Mouse (Mus musculus) kidney, adult 8-10 months (tissue): ENCODE data around the gene Mrpl4.

Source experiments
- DNase-seq, 2 experiments: peaks; one replicate each; pipeline ENCODE4 v3.0.0; 2022

Gene Mrpl4

DNA sequence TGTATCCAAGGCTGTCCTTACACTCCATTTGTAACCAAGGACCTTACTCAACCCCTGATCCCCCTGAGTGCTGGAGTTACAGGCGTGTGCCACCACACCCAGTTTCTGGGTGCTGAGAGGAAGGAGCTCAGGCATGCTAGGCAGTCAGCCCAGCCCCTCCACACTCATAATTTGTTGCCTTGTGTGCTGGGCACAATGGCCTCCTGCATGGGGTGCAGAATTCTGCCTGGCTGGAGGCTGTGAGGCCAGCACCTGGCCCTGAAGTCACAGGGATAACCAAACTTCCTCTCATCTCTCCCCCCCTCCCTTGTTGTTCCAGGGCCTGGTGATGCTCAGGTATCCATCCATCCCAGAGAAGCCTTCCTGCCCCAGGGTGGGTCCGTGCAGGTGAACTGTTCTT is 16.1 kb downstream of the Mrpl4 start:
- no peak for DNase-seq

- DNase-seq, result no peak
Observed at GRCm38 (mm10) chr9:21021363-21021762, 18.8 kb downstream of the Mrpl4 start.

GRCm38 (mm10) chr9:21022288-21022687 is 19.8 kb downstream of the Mrpl4 start:
- DNase-seq, result no peak

DNA sequence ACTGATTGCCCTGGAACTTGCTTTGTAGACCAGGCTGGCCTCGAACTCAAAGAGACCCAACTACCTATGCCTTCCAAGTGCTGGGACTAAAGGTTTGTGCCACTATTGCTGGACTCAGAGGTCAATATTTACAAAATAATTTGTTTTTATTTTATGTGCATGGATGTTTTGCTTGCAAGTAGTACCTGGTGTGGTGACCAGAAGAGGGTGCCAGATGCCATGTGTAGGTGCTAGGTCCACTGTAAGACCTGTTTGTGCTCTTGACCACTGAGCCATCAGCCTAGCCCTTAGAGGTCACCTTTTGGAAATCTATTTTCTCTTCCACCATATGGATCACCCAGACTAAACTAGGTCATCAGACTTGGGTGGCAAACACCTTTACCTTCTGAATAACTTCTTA is 20.2 kb downstream of the Mrpl4 start:
- DNase-seq, result no peak

- no peak for DNase-seq
Observed at GRCm38 (mm10) chr9:21025258-21025810, 22.8 kb downstream of the Mrpl4 start.

GRCm38 (mm10) chr9:21026849-21027248 is 24.3 kb downstream of the Mrpl4 start:
- DNase-seq, result no peak

GRCm38 (mm10) chr9:21027774-21028290 is 25.3 kb downstream of the Mrpl4 start:
- DNase-seq, result no peak

- no peak for DNase-seq
Observed at GRCm38 (mm10) chr9:21028560-21029110, 26.1 kb downstream of the Mrpl4 start.

- peak; percentile 73 to 85 for DNase-seq
Observed at GRCm38 (mm10) chr9:21029291-21030054, 26.9 kb downstream of the Mrpl4 start, which contains the start of gene Icam4. Gene Icam4 (plus strand): TSS chr9:21029373.

DNA sequence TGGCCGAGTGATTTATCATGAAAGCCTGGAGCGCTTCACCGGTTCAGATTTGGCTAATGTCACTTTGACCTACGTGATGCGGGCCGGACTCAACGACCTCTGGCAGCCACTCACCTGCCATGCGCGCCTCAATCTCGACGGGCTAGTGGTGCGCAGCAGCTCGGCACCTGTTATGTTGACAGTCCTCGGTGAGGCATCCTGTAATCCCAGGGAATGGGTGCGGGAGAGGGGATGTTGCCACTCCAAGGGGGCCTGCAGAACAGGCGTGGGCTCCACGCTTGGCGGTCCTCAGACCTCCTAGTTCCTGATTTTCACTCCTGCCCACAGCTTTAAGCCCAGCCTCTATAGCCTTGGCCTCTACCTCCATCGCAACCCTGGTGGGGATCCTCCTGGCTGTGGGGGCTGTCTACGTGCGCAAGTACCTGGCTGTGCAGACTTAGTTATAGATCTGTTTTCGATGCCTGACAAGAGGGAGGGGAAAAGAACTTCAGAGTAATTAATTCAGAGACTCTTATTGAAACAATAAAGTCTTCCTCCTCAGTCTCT is 27.6 kb downstream of the Mrpl4 start:
- no peak for DNase-seq

DNA sequence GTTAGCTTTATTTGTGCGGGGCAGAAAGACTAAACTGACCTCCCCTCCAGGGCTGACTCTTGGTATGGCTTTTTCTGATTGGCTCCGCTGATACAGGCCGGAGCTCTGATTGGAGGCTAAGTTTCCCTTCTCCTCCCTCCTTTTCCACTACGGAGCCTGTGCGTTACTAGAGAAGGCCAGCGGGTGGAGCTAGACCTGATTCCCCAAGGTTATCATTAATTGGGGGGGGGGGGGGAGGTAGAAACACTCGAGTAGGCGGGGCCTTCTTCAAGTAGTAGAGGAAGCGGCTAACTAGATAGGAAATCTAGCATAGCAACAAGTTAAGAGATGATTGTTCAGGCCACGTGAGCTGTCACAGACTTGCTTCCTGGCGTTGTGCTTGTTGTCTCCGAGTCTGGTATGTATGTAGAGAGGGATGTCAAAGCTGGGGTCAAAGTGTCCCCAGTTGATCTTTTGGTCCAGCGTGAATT is 28.3 kb downstream of the Mrpl4 start:
- peak; percentile 92 to 93 for DNase-seq

- peak; percentile 45 to 59 for DNase-seq
Observed at GRCm38 (mm10) chr9:21031251-21031895, 28.8 kb downstream of the Mrpl4 start.

GRCm38 (mm10) chr9:21031896-21032351 is 29.4 kb downstream of the Mrpl4 start, which contains the start of gene Icam5:
Gene Icam5 (plus strand): TSS chr9:21032073.
- no peak for DNase-seq

- DNase-seq, result no peak
Observed at GRCm38 (mm10) chr9:21032491-21032890, 30.0 kb downstream of the Mrpl4 start.

DNA sequence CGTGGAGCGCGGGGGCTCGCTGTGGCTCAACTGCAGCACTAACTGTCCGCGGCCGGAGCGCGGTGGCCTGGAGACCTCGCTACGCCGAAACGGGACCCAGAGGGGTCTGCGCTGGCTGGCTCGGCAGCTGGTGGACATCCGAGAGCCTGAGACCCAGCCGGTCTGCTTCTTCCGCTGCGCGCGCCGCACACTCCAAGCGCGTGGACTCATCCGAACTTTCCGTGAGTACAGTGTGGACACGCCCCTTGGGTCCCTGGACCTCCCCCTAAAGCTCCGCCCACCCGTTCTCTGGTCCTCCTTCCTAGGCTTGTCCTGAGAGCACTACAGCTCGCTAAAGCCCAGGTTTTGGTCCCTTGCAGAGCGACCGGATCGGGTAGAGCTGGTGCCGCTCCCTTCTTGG is 30.6 kb downstream of the Mrpl4 start:
- DNase-seq, result peak; percentile 88 to 93

DNA sequence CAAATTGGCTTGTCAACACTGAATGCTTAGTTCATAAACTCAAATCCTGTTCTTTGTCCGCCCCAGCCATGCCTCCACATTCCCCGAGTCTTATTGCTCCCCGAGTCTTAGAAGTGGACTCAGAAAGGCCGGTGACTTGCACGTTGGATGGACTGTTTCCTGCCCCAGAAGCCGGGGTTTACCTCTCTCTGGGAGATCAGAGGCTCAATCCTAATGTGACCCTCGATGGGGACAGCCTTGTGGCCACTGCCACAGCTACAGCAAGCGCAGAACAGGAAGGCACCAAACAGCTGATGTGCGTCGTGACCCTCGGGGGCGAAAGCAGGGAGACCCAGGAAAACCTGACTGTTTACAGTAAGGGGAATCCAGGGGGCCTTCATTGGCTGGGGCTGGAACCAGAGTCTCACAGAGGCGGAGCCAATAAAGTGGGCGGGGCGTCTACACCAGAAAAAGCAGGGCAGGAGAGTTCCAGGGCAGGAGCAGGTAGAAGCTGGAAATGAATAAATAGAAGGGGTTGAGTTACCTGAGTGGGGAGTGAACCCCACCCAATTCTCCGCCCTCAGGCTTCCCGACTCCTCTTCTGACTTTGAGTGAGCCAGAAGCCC is 32.0 kb downstream of the Mrpl4 start:
- no peak for DNase-seq

- no peak for DNase-seq
Observed at GRCm38 (mm10) chr9:21035586-21035985, 33.0 kb downstream of the Mrpl4 start.

DNA sequence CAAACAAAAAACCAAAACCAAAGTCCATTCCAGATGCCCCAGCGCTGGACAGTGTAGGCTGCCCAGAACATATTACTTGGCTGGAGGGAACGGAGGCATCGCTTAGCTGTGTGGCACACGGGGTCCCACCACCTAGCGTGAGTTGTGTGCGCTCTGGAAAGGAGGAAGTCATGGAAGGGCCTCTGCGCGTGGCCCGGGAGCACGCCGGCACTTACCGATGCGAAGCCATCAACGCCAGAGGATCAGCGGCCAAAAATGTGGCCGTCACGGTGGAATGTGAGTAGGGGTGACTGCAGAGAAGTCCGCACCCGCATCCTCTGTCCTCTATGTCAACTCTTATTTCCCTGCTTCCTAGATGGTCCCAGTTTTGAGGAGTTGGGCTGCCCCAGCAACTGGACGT is 33.6 kb downstream of the Mrpl4 start:
- no peak for DNase-seq

GRCm38 (mm10) chr9:21036666-21037065 is 34.1 kb downstream of the Mrpl4 start:
- DNase-seq, result no peak

- no peak for DNase-seq
Observed at GRCm38 (mm10) chr9:21037481-21037891, 34.9 kb downstream of the Mrpl4 start.

DNA sequence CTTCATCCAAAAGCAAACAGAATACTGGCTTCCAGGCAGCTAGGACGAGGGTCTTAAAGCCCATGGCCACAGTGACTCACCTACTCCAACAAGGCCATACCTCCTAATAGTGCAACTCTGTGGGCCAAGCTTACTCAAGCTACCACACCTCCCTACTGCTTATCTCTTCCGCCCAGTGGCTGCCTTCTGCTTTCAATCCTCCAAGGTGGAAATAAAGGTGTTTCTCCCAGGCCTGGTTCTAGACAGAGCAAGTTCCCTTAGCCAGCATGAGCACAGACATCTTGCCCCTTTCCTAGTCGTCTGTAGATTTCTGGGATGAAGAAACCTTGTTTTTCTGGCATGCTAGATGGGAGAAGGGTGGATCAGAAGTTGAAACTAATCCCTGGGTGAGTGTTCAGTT is 37.2 kb downstream of the Mrpl4 start:
- no peak for DNase-seq

DNA sequence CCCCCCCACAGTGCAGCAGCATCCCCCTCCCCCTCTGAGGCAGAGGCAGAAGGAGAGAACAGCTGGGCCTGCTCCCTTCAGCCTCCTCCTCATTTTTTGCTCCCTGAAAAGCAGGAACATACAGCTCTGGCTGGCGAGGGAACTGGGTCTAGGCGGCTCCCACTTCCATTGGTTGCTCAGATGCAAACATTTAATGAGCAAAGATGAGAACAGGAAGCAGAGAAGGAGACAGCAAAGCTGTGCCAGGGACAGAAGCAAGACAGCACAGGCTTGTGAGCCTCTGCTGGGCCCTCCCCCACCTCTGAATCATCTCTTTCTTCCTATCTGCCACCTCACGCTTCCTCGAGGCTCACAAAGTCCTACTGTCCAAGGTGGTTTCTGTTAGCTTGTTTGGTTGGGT is 38.8 kb downstream of the Mrpl4 start:
- no peak for DNase-seq

DNA sequence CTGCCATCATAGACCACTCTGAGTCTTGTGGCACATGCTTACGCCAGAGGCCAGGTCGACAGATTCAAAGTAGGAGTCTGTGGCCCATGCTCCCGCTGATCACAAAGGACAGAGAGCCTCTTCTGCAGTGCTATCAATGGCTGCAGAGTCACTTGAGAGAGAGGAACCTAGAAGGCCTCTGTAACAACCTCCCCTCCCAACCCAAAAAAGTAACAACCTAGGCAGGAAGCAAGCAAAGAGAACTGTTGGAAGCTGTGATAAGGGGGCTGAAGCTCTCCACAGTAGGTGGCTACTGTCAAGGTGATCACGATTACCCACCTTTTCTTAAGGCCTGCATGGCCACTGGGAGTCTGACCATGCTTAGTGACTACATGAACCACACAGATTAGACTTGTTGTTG is 41.0 kb downstream of the Mrpl4 start:
- DNase-seq, result no peak
